Mouse (Mus musculus) gastrocnemius, postnatal 4 days (tissue): ENCODE measurements around the gene Aurkb. TPM values are rescaled to one million over a fixed set of nuclear protein-coding genes. Genes with fewer than 3 reads are reported as not detected.

ENCODE experiments used
- DNase-seq, 2 experiments: peaks; one replicate each; pipeline ENCODE4 v3.0.0; 2021 to 2022; ENCODE audit warnings: low spot score in 2 of 2, mixed read lengths in 2 of 2
- total RNA-seq, 2 experiments: library from RNA; stranded (reverse); gene quantifications; 2 replicates each; pipeline ENCODE4 v1.2.3; 2021

The Aurkb gene
- total RNA-seq, 2 experiments from 2014 or later, result 25.6 TPM

DNA sequence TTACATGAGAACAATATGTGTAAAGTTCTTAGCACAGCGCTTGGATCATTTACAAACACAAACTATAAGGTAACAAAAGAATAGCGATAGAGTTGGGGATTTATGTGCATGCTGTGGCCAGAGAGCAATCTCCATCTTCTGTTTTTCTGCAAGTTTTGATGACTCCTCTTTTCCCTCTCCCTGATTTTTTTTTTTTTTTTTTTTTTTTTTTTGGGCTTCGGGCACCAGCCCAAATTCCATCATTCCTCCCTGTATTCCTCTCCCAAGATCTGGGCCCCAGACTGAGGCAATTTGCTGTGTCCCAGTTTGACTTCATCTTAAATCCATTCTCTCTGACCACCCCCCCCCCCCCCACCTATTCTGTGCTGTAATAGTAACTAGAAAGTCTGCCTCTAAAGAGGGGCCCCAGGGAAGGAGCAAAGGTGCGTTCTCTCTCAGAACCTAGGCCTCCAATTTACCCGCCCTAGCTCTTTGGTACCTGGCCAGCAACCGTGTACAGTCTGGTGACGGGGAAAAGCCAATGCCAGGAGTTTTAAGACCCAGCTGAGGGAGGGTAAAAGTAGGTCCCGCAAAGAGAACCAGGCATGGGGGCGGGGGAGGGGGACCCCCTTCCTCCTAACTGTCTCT lies 51.0 kb downstream of the Aurkb start:
- DNase-seq, result no peak

DNA sequence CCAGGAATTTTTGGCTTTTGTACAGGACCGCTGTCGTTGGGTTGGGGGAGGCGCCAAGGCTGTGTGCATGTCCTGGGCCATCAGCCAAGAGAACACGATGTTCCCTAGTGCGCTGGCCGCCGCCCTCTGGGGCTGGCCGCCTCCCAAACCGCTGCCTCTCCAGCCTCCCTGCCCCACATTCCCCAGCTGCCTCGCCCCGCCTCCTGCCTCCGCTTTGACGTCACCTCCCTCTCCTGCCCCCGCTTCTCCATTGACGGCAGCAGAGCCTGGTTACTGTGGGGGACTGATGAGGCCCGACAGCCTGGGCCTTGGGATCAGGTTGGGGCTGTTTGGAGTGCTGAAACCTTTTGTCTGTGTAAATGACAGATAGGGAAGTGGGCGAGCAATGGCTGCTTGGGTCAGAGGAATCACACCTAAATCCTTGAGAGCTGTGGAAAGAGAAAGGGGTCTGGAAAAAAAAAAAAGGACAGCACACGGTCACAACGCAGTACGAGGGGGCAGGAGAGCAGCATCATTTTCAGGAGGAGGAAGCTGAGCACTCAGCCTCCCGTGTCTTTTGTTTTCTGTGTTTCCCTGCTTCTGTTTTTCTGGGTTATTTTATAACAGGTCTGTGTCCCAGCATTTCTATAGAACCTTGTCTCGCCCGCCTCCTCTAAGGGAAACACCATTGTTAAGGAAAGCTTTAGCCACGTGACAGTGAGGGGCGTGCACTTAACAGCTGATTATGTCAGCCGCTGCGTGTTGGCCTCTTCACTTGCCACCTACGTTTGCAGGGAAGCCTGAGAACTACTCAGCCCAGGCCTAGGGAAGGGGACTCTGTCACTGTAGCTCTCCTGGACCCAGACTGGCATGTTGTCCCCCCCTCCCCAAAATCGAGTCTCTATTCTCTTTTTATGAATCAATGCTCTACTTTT lies 51.8 kb downstream of the Aurkb start:
- DNase-seq, result peak; percentile 99 to 100

DNA sequence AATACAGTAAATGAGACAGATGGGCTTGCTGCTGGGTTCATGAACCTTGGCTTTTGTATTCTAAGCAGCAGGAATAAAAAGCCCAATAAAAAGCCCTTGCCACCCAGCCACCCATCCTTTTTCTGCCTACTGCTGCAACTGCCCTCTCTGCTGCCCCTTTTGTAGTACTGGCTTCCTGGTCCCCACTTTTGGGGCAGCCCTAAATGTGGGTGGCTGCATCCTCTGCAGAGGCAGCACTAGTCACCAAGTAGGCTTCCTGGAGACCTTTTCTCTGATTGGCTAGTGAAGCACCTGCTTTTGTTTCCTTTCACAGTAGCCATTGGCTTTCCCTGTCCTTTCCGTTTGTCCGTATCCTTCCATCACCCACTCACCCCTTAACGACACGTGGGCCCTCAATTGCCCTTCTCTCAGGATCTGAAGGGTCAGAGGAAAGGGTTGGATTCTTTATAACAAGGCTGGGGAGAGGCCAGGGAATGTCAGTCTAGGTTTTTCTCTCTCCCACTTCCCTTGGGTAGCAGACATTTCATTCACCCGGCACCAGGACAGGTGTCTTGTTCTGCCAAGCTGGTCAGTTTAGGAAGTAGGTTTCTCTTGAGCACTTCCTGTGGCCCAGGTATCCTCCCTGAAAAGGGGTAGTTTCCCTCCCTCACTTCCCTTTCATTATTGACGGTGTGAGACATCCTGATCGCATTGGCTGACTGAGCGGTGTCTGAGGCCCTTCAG lies 52.8 kb downstream of the Aurkb start:
- no peak for DNase-seq

- peak; percentile 86 to 93 for DNase-seq
Measured at GRCm38 (mm10) chr11:69098762-69099091, 53.3 kb downstream of the Aurkb start.

DNA sequence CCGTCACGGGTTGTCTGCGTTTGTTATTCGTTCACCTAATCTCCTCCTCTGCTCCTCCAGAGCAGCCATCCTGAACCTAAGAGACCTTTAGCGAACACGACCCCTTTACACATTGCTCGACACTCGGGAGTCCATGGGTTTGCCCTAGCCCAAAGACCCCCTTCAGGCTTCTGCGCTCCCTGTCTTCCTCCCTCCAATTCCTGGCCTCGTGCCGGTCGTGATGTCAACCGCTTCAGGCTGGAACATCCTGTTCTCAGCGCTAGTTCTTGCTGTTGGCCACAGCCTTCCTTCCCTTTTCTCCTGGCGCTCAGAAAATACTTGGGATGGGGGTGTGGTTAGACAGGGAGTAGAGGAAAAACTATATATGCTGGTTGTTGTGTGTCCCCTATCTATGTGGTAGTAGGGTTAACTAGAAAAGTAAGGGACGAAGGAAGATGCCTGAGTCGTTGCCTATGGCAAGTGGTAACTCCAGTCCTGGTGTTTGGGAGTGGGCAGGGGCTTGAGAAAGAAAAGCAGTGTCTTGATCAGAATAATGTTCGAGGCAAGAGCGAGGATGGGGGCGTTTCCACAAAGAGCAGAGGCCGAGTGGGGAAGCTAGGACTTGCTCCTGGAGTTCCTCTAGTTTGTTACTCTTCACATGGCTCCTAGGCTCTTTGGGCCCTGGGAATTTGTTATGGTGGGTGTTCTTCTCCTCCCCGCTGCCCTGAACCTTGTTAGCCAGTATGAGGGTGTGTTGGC lies 53.9 kb downstream of the Aurkb start:
- peak; percentile 66 to 89 for DNase-seq

DNA sequence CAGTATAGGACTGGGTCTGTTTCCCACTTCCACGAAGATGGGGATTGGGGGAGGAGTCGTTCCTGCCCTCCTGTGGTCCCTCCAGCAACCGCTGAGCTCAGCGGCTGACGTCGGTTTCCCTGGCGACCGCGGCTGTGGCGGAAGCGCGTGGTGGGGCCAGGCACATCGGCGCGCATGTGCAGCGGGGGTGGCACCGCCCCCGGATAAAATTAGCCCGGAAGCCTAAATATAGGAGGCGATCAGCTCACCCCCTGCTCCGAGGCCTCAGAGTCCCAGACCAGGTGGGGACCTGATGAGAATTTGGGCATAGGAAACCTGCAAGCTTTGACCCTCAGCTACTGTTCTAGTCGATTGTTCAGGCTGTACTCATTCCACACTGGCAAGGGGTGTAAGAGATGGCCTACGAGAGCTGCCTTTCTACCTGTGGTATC lies 54.5 kb downstream of the Aurkb start:
- DNase-seq, result peak; percentile 84 to 91

DNA sequence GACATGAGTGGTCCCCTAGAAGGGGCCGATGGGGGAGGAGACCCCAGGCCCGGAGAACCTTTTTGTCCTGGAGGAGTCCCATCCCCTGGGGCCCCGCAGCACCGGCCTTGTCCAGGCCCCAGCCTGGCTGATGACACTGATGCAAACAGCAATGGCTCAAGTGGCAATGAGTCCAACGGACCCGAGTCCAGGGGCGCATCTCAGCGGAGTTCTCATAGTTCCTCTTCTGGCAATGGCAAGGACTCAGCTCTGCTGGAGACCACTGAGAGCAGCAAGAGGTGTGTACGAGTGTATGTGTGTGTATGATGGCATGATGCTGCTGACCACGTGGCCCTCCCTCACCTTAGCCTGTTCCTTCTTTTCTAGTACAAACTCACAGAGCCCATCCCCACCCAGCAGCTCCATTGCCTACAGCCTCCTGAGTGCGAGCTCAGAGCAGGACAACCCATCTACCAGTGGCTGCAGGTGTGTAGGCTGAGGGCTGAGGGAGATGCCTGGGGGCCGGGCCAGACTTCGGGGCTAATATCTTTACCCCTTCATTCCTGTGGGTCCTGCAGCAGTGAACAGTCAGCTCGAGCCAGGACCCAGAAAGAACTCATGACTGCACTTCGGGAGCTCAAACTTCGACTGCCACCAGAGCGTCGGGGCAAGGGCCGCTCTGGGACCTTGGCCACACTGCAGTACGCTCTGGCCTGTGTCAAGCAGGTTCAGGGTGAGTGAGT lies 55.4 kb downstream of the Aurkb start:
- DNase-seq, result no peak

Other genes with a start within 250 kb of the Aurkb start
- 10 to 100 TPM; 76.4 to 86.4 TPM for gene Ndel1, start 173.8 kb upstream of the Aurkb start, total RNA-seq
- gene Rnf222, start 157.1 kb upstream of the Aurkb start, total RNA-seq, result under 1 TPM in 1 of 2 experiments, not detected in 1; 0.07 TPM
- gene Rpl26, start 144.1 kb upstream of the Aurkb start, total RNA-seq, result 1,000 to 10,000 TPM; 1,219 to 1,338 TPM
- gene Odf4, start 118.6 kb upstream of the Aurkb start, total RNA-seq, result not detected
- 10 to 100 TPM; 16.9 to 19.0 TPM for gene Arhgef15, start 88.2 kb upstream of the Aurkb start, total RNA-seq
- 1 to 10 TPM; 1.1 to 2.7 TPM for gene Slc25a35, start 77.5 kb upstream of the Aurkb start, total RNA-seq
- gene Rangrf, start 70.5 kb upstream of the Aurkb start, total RNA-seq, result 10 to 100 TPM; 23.5 to 25.1 TPM
- gene Pfas, start 37.2 kb upstream of the Aurkb start, total RNA-seq, result 10 to 100 TPM; 14.9 to 16.8 TPM
- gene Ctc1, start 29.7 kb upstream of the Aurkb start, total RNA-seq, result 10 to 100 TPM; 21.9 to 23.1 TPM
- gene Borcs6, start 14.1 kb downstream of the Aurkb start, total RNA-seq, result 10 to 100 TPM; 14.6 to 14.9 TPM
- gene Tmem107, start 25.2 kb downstream of the Aurkb start, total RNA-seq, result 10 to 100 TPM; 11.7 to 14.3 TPM
- 10 to 100 TPM; 61.1 to 70.4 TPM for gene Vamp2, start 42.8 kb downstream of the Aurkb start, total RNA-seq
- gene Per1, start 49.6 kb downstream of the Aurkb start, total RNA-seq, result 10 to 100 TPM; 32.1 to 49.3 TPM
- under 1 TPM; 0.34 to 0.54 TPM for gene Hes7, start 74.8 kb downstream of the Aurkb start, total RNA-seq
- under 1 TPM; 0.29 to 0.56 TPM for gene 9130213A22Rik, start 76.9 kb downstream of the Aurkb start, total RNA-seq
- gene Aloxe3, start 80.2 kb downstream of the Aurkb start, total RNA-seq, result under 1 TPM in 1 of 2 experiments, not detected in 1; 0.23 TPM
- gene Alox12b, start 111.3 kb downstream of the Aurkb start, total RNA-seq, result not detected
- not detected for gene Alox8, start 152.2 kb downstream of the Aurkb start, total RNA-seq
- not detected for gene Gucy2e, start 191.4 kb downstream of the Aurkb start, total RNA-seq